Mouse (Mus musculus) skeletal muscle tissue, adult 2 months (tissue): ENCODE results near the gene Cntd1.

Experiments used
- DNase-seq: peaks from one replicate; pipeline ENCODE4 v3.0.0-alpha.2; 2012; ENCODE audit warnings: low read depth, low spot score

The Cntd1 gene

DNA sequence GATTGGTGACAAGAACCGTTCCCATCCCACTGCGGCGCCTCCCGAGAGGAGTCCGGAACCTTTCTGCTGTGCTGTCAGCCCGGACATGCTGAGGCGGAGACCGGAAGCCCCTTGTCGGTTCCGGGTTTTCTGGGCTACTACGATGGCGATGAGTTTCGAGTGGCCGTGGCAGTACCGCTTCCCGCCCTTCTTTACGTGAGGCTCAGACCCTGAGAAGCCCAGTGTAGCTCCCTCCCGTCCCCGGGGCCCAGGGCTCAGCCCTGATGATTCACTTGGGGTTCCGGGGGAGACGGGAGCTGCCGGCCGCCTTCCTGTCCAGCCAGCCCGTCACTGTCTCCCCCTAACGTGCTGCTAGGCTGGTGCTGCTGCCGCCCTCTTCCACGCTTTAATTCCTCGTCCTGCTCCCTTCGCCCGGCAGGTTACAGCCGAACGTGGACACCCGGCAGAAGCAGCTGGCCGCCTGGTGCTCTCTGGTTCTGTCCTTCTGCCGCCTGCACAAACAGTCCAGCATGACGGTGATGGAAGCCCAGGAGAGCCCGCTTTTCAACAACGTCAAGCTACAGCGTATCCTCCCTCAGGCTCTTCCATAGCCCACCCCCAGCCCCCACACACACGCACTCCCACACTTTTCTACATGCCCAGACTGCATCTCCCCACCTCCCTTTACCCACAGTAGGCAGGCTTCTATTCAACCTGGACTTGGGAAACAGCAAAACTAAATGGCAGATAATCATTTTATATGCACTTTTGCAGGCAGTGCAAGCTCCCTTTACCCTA is 25.0 kb upstream of the Cntd1 start, which contains the start of gene Vps25:
Vps25 (plus strand) TSS at position 95 of the 777 bp plus-strand sequence.
- DNase-seq: peak; percentile 63

DNA sequence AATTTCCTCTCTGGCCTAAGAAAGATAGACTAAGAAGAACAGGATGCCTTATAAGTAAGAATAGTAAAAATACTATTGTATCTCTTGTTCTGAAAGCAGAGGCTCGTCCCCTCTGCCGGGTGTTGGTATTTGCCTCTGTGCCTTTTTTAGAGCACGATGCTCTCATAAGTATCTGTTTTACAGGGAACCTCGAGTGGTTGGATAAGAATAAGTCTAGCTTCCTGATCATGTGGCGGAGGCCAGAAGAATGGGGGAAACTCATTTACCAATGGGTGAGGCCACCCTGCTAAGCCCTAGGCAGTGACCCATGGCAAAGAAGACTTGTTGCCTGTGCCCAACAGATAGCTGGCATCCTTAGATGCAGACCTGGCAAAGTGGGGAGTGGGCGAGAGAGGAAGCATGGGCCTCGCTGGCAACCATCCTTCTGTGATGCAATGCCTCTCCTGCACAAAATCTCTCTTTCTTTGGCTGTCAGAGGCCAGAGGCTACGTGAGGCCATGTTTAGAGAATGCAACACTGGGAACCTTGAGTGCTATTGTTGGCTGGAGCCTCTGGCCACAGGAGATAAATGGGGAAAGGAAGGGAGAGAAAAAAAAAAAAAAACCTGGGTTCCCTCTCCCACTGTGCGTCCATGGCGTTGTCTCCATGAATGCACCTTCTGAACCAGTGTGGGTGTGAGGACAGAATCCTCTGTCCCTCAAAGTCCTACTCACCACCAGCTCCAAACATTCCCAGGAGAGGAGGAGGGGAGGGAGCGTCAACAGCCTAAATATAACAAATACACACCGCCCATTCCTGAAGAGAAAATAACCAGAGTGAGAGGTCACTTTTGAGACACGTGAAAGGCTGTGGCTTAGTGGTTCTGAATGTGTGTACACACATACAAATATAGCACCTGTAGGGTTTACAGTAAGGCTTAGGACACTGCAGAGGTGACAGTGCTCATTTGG is 22.7 kb upstream of the Cntd1 start:
- no peak for DNase-seq

DNA sequence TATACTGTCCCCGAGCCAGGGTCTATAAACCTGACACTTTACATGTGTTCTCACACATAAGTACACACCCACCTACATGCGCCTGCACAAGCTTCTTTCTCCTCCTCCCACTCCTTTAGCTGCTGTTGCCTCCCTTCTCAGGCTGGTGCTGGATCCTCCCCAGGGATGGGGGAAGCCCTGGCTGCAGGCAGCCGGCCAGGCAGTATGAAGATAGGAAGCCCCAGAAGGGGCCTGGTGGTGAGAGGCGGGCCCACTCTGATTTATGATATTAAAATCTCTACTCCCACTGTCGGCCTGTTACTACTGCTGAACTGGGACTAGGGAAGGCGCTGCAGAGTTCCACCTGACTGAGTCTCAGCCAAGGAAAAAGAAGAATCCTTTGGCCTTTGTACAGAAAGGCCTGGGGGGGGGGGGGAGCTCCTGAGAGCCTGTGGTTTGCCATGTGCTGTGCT is 19.5 kb upstream of the Cntd1 start:
- DNase-seq: no peak

DNA sequence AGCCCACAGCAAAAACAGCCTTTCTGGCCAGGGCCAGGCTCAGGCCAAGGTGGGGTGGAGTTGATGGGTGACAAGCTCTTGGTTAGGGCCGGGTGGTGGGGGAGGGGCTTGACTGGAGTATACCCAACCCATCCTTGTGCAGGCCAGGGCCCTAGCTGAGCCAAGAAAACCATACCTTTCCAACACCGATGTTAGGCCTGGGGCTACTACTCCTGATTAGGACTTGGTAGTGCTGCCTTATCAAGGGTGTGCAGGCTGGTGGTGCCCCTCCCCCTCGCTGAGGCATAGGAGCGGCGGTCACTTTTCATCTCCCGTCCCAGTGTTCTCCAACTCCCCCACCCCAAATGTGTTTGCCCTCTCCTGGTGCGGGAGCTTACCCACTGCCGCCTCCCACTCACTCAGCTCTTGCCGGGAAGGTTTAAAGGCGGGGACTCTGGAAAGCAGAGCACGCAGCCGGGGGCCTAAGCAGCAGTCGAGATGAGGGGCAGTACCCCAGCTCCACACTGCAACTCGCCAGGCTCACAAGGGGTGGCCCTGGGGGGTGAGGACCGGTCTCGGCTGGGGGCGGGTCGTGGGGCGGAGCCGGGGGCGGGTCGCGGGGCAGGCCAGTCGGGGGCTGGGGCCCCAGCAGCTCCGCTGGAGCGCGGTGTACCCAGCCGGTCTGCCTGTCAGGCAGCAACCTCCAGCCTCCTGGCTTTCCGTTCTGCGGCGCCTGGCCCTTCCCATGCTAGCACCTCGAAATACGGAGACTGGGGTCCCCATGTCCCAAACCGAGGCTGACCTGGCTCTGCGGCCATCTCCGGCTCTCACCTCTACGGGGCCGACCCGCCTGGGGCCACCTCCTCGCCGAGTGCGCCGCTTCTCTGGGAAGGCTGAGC is 18.6 kb upstream of the Cntd1 start, which contains the start of gene Wnk4:
Wnk4 (plus strand) TSS at position 620 of the 878 bp plus-strand sequence.
- no peak for DNase-seq

GRCm38 (mm10) chr11:101260826-101261380 is 17.9 kb upstream of the Cntd1 start:
- DNase-seq: no peak

GRCm38 (mm10) chr11:101262272-101262967 is 16.4 kb upstream of the Cntd1 start:
- no peak for DNase-seq

- no peak for DNase-seq
Measured at GRCm38 (mm10) chr11:101263138-101263988, 15.4 kb upstream of the Cntd1 start.

DNA sequence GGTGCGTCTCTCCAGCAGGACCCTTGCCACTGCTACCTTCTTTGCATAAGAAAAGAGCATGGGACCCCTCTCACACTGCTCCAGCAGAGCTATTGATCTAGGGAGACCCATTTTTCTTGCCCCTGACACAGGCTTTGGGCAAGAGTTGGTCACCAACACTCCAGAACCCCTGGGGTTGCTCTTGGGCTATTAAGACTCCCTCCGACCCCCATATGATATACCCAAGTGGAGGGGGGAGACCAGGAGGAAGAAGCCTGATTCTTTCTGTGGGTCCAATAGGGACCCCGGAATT is 14.9 kb upstream of the Cntd1 start:
- DNase-seq: no peak

DNA sequence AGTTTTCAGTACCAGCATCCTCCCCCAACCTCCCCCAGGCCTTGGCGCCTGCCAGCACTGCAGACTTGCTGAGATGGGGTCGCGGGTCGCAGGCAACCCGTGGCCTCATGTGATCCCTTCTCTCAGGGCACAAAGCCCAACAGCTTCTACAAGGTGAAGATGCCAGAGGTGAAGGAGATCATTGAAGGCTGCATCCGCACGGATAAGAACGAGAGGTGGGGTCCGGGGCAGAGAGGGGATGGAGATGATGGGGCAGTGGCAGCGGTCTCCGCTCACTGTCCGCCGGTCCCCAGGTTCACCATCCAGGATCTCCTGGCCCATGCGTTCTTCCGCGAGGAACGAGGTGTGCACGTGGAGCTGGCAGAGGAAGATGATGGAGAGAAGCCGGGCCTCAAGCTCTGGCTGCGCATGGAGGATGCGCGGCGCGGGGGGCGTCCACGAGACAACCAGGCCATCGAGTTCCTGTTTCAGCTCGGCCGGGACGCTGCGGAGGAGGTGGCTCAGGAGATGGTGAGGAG is 13.8 kb upstream of the Cntd1 start:
- DNase-seq: no peak

DNA sequence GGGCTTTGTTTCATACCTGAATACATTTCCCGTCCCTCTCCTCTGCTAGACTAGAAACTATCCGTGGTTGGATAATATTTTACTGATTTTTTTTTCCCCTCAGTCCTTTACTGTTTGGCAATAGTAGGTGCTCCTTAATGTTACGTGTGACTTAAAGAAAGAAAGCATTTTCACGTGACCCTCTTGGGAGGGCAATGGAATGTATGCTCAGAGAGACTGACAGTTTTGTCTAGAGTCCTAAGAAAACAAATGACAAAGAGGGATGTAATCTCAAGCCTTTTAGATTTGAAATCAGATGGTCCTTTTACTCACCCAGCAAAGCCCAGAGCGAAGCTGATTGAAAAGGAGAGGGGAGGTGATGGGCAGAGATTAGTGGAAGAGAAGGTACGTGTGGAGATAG is 12.9 kb upstream of the Cntd1 start:
- DNase-seq: no peak

- DNase-seq: no peak
Measured at GRCm38 (mm10) chr11:101269577-101270116, 9.2 kb upstream of the Cntd1 start.

- DNase-seq: no peak
Measured at GRCm38 (mm10) chr11:101272446-101272845, 6.4 kb upstream of the Cntd1 start.

- no peak for DNase-seq
Measured at GRCm38 (mm10) chr11:101275309-101275708, 3.5 kb upstream of the Cntd1 start.

DNA sequence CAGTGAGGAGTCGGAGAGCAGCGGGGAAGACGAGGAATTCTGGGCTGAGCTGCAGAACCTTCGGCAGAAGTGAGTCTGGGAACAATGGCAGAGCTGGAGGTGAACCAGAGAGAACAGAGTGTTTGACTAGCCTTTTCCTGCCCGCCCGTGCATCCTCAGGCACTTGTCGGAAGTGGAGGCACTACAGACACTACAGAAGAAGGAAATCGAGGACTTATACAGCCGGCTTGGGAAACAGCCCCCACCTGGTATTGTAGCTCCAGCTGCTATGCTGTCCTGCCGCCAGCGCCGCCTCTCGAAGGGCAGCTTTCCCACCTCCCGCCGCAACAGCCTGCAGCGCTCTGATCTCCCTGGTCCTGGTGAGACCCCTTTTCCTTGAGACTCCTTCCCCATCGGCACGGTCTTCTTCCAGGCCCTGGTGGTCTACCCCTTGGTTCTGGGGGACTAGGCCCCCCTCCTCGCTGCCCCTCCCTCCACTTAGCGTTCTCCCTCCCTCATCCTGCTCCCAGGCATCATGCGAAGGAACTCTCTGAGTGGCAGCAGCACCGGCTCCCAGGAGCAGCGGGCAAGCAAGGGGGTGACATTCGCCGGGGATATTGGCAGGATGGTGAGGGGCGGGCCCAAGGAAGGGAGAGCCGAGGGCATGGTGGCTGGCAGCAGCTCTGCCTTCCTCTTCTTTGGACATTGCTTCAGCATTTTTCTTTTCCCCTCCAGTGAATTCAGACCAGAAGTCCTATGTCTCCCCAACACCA is 2.3 kb upstream of the Cntd1 start:
- DNase-seq: no peak

DNA sequence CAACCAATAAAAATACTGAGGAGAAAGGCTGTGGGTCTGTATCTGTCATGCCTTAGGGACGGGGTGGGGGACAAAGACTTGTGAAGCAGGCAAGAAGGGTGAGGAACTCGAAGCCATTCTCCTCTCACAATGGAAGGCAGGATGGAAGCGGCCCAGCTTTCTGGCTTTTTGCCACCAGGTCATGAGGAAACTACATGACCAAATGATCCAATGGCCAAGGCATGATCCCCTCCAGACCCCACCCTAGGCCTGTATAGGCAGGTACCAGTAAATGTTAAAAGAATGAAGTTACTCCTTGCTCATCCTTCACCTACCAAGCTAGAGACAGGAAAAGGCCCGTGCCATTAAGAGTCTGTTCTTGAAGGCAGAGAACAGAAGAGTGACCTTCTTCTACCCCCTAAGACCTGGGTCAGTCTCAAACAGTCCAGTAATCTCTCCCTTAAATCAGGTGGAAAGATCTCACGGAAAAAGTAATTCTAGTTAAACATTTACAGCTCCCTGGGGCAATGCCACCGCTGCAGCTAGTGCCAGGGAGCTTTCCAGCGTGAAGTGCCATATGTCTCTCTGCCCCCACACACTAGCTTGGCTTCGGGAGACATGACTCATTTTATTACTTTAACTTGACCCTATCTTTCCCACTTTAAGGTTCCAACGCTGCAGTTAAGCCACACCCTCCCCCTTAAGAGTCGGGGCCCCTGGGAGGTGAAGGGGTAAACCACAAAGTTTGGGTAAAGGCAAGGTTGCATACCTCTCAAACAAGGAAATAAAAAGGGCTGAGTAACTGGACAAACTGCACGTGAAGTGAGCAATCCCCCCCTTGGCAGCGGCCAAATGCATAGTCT is 1.2 kb upstream of the Cntd1 start:
- DNase-seq: no peak

GRCm38 (mm10) chr11:101279193-101279569 is 369 bp downstream of the Cntd1 start:
- no peak for DNase-seq

GRCm38 (mm10) chr11:101280837-101281236 is 2.0 kb downstream of the Cntd1 start:
- no peak for DNase-seq

- DNase-seq: no peak
Measured at GRCm38 (mm10) chr11:101282896-101283295, 4.1 kb downstream of the Cntd1 start.
